Mouse (Mus musculus): ENCODE measurements around the gene Epb41l1. TPM values are rescaled to one million over a fixed set of nuclear protein-coding genes. Genes with fewer than 3 reads are reported as not detected.

Gene Epb41l1
- polyA plus RNA-seq, 1 experiment from 2014 or later, result 16.1 TPM

DNA sequence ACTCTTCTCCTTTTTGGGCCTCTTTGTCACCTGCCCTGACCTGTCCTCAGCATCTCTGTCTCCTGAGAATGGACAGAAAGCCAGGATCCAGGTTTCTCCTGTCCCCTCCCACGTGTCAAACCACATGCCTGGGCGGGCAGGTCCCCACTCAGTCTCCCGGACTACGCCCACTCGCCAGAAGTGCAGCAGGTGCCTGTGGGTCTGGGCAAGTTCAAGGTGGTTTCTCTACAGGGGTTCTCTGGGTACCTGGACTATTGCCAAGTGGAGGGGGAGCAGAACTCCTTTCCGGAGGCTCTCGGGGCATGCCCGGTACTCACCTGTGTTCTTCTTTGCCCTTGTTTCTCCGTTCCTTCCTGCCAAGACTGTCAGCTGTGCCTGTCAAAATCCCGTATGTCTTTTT is 9.1 kb downstream of the Epb41l1 start:
- Histone ChIP-seq H3K27me3 (no peaks in the 10 kb centered on the region), H3K9me3 (no peaks in the 10 kb centered on the region), H3K4me3 (no peak overlapping the region), H3K27ac (replicated peaks) (no peak overlapping the region), H3K36me3 (no peaks in the 10 kb centered on the region), H3K9ac (no peak overlapping the region), H3K4me1 (replicated peaks) (peaks cover 39% of the 10 kb centered on the region), H3K4me2 (no peak overlapping the region)
- WGBS, result 71% methylated on average over 10 of the region's 10 CpGs
- no peak for ATAC-seq (ENCODE audit: low FRiP score, low read depth)

DNA sequence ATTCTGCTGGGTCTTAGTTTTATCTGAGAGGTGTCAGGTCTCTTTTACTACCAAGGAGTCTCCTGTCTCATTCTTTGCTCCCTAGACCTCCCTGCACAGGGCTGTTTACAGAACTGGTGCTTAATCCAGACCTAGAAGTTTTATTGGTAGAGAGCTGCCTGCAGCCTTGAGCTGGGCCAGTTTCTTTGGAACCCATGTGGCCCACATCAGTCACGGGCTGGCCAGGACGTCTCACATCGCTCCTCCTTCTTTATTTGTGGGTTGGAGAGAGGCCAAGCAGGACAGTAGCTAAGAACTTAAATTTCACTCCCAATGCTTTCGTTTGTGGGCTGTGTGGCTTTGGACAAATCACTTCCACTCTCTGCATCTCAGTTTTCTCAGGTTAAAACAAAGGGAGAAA is 9.6 kb downstream of the Epb41l1 start:
- 37% methylated on average over 4 of the region's 4 CpGs for WGBS
- no peak overlapping the region for H3K4me3 ChIP-seq
- H3K27ac ChIP-seq (replicated peaks), result no peak overlapping the region
- ATAC-seq (ENCODE audit: low FRiP score, low read depth), result no peak
- no peaks in the 10 kb centered on the region for H3K27me3 ChIP-seq
- no peak overlapping the region for H3K9ac ChIP-seq
- H3K4me2 ChIP-seq, result no peak overlapping the region
- H3K36me3 ChIP-seq, result no peaks in the 10 kb centered on the region
- H3K4me1 ChIP-seq (replicated peaks), result peaks cover 35% of the 10 kb centered on the region
- no peaks in the 10 kb centered on the region for H3K9me3 ChIP-seq

DNA sequence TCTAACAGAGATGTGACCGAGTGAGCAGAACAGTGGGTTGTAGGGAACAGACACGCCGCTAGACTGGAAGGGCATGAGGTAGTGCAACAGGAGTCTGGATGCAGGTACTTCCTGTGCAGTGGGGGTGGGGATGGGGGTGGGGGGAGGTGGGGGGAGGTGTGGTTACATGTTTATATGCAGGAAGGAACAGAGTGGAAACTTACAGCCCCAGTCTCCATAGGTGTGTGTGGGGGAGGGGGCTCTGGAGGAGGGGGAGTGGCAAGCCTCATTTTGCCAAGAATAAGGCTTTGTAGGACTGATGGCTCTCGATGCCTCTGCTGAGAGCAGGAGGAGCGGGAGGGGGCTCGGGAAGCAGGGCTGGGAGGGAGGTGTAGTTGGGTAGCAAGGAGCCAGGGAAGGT is 10.7 kb downstream of the Epb41l1 start:
- WGBS, result 73% methylated on average over 6 of the region's 6 CpGs
- Histone ChIP-seq H3K9me3 (no peaks in the 10 kb centered on the region), H3K4me3 (no peak overlapping the region), H3K36me3 (no peaks in the 10 kb centered on the region), H3K4me1 (replicated peaks) (peaks cover 30% of the 10 kb centered on the region), H3K9ac (no peak overlapping the region), H3K27me3 (no peaks in the 10 kb centered on the region), H3K27ac (replicated peaks) (no peak overlapping the region), H3K4me2 (no peak overlapping the region)
- no peak for ATAC-seq (ENCODE audit: low FRiP score, low read depth)

DNA sequence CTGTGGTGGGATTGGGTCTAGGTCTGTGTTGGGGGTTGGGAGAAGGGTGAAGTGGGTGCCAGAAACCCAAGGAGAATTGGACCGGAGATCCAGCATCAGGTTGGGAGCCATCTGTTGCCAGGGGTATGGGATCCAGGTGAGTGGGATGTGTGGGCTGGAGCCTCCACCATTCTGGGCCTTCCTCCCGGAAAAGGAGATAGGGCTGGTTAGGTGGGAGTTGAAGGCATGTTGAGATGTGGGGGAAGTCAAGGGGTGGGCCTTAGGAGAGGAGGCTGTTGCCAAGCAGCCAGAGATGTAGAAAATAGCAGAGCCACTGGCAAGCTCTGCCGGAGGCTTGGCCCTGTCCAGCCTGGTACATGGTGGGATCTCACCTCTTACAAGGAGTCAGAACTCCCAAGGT is 11.4 kb downstream of the Epb41l1 start:
- Histone ChIP-seq H3K27me3 (no peaks in the 10 kb centered on the region), H3K36me3 (no peaks in the 10 kb centered on the region), H3K9ac (no peak overlapping the region), H3K4me1 (replicated peaks) (peaks cover 30% of the 10 kb centered on the region), H3K4me3 (no peak overlapping the region), H3K9me3 (no peaks in the 10 kb centered on the region), H3K4me2 (no peak overlapping the region), H3K27ac (replicated peaks) (no peak overlapping the region)
- WGBS, result 88% methylated on average over 3 of the region's 3 CpGs
- no peak for ATAC-seq (ENCODE audit: low FRiP score, low read depth)

DNA sequence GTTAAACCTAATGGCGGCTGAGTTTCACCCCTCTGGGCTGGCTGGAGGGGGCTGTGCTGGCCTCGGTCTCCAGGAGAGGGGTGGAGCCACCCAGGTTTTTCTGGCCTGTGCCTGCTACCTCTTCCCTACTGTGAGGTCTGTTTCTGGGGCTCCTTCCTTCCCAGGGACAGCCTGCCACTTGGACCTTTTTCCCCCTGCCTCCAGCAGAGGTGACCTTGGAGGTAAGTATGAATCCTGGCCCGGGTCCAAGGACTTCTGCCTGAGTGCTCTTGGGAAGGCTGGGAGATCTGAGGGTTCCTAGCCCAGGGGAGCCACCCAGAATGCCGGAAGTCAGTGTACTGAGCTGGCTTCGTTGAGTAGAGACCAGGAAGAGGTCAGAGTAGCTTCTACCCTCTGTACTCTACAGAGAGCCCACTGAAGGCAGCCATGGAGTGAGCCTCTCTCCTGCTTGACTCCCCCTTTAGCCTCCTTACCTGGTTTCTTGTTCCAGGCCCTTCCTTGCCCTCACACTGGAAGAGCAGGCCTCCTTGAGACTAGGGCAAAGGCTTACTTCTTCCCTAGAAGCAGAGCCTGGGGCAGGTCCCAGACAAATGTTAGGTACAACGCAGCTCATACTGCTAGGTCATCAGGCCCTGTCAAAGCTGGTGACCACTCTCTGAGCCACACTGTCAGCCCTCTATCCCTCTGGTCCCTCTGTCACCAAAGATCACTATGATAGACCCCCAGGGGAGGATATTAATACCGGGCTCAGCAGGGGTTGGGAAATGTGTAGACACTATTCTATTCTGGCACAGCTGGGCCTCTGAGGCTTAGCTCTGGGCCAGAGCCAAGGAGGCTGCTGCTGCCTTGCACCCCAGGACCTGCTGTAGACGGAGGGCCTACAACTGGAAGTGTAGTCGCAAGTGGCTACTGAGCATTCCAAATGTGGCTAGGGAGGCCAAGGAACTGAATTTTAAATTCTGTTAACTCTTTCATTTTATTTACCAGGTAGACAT is 12.5 kb downstream of the Epb41l1 start:
- Histone ChIP-seq H3K27ac (replicated peaks) (no peak overlapping the region; the same call in 1 of the 2 replicates), H3K4me2 (no peak overlapping the region), H3K9ac (no peak overlapping the region), H3K27me3 (no peaks in the 10 kb centered on the region), H3K9me3 (no peaks in the 10 kb centered on the region), H3K36me3 (no peaks in the 10 kb centered on the region), H3K4me3 (no peak overlapping the region), H3K4me1 (replicated peaks) (peaks cover 30% of the 10 kb centered on the region)
- ATAC-seq (ENCODE audit: low FRiP score, low read depth), result no peak
- 31% methylated on average over 9 of the region's 9 CpGs for WGBS

DNA sequence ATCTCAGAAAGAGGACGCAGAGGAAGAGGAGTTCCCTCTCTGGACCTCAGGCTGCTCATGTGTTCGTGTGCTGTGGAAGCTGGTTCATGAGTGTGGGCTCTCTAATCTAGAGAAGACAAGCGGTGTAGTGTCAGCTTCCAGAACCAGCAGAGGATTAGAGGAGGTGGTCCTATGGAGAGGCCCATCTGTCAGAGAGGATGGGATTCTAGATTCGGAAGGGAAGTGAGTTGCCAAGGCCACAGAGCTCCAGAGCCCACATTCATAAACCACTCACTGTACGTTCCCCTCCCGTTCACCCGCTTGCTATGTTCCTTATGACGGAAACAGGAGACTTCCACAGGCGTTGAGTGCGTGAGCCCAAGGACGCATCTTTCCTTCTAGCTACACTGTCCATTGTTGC is 16.9 kb downstream of the Epb41l1 start:
- 88% methylated on average over 11 of the region's 11 CpGs for WGBS
- Histone ChIP-seq H3K4me3 (no peak overlapping the region), H3K27ac (replicated peaks) (no peak overlapping the region), H3K4me2 (no peak overlapping the region), H3K4me1 (replicated peaks) (peaks cover 14% of the 10 kb centered on the region), H3K27me3 (no peaks in the 10 kb centered on the region), H3K36me3 (0 out of 2 replicates have a peak, but pooled peaks cover 8% of the 10 kb centered on the region), H3K9me3 (no peaks in the 10 kb centered on the region), H3K9ac (no peak overlapping the region)
- no peak for ATAC-seq (ENCODE audit: low FRiP score, low read depth)

DNA sequence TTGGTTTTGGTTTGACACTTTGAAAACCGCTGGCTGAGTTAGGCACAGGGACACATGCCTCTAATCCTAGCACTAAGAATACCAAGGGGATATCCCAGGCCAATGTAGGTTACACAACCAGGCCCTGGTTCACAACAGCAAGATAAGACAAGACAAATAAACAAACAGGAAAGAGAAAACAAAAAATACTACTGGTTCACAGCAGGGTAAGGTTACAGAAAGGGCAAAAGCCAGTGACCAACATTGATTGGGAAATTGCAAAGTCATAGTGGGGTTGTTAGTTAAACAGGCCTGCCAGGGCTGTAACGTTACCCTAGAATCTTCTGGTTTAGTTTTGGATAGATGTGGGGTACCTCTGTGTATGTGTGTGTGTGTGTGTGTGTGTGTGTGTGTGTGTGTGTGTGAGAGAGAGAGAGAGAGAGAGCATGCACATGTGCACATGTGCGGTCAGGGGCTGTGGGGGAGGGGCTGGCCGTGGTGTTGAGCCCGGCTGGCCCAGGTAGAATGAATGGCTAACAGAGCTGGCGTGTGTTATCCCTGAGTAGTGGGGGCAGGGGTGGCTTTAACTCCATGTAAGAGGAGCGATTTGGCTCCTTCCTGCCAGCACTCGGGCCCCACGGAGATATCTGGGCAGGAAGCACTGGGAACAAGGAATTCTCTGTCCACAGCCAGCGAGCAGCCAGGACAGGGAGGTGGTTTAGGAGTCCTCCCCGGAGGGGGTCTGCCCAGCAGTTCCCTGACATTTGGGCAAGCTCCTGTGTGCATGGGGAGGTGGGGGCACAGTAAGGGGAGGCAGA is 19.2 kb downstream of the Epb41l1 start:
- Histone ChIP-seq H3K27me3 (no peaks in the 10 kb centered on the region), H3K9me3 (no peaks in the 10 kb centered on the region), H3K4me1 (replicated peaks) (no peaks in the 10 kb centered on the region), H3K27ac (replicated peaks) (no peak overlapping the region), H3K9ac (no peak overlapping the region), H3K4me2 (no peak overlapping the region), H3K36me3 (peaks cover 8% of the 10 kb centered on the region), H3K4me3 (no peak overlapping the region)
- WGBS, result 46% methylated on average over 11 of the region's 11 CpGs
- ATAC-seq (ENCODE audit: low FRiP score, low read depth), result peak; percentile 42; the same call in 1 of the 2 replicates

DNA sequence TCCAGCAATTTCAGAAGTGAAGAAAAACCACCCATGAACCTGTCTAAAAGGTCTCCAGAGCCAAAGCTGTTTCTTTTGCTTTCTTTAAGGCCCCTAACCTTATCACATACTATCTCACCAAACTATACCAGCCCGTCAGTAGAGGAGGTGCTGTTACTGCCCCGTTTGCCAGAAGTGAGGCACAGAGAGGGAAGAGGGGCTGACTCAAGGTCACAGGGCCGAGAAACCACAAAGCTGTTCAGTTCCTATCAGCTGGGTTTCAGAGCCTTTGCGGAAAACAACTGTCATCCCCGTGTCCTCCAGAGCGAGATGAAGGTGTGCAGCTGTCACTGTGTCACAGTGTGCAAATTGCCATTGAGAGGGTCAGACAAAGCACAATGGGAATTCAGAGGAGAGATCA is 21.2 kb downstream of the Epb41l1 start:
- H3K9me3 ChIP-seq, result no peaks in the 10 kb centered on the region
- no peak overlapping the region for H3K27ac ChIP-seq (replicated peaks)
- H3K36me3 ChIP-seq, result peaks cover 19% of the 10 kb centered on the region
- H3K4me1 ChIP-seq (replicated peaks), result no peaks in the 10 kb centered on the region
- no peak overlapping the region for H3K9ac ChIP-seq
- WGBS, result 47% methylated on average over 6 of the region's 6 CpGs
- H3K4me3 ChIP-seq, result no peak overlapping the region
- no peak for ATAC-seq (ENCODE audit: low FRiP score, low read depth)
- no peak overlapping the region for H3K4me2 ChIP-seq
- H3K27me3 ChIP-seq, result no peaks in the 10 kb centered on the region

DNA sequence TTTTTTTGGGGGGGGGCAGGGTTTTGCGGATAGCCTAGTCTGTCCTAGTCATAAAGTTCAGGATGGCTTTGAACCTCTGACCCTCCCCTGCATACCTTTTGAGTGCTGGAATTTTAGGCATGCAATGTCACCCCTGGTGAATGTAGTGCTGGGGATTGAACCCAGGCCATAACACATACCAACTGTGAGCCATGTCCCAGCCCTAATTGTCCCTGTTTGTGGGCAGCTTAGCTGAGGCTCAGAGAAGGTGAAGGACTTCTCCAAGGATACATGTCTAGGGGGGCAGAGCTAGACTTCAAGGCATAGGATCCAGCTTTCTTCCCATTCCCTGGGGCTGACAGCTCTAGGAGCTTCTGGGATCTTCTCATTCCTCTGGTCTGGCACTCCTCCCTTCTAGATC is 22.6 kb downstream of the Epb41l1 start:
- no peak overlapping the region for H3K4me2 ChIP-seq
- H3K4me3 ChIP-seq, result no peak overlapping the region
- no peaks in the 10 kb centered on the region for H3K9me3 ChIP-seq
- no peak for ATAC-seq (ENCODE audit: low FRiP score, low read depth)
- H3K27me3 ChIP-seq, result no peaks in the 10 kb centered on the region
- H3K36me3 ChIP-seq, result peaks cover 19% of the 10 kb centered on the region
- no peak overlapping the region for H3K27ac ChIP-seq (replicated peaks)
- 71% methylated on average over 1 of the region's 1 CpGs for WGBS
- H3K9ac ChIP-seq, result no peak overlapping the region
- H3K4me1 ChIP-seq (replicated peaks), result no peaks in the 10 kb centered on the region

DNA sequence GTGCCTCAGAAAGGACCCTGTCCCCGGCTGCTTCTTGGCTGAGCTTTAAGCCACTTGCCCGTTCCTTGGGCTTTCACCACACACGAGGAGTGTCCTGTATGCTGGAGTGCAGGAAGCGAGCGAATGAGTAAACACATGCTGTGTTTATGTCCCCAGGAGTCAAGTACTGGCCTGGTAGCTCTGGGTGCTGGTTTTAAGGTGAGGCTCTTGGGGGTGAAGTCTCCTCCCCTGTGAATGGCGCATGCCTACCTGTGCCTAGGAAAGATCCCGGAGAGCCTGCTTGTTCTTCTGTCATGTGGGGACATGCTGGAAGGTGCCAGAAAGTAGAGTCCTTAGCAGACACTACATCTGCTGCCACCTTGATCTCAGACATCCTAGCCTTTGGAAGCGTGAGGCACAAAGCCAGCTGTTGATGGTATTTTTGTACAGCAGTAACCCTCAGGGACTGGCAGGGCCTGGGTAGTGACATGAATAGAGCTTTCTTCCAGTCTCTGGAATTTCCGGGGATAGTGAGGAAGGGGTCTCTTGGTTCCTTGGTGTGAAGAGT is 25.9 kb downstream of the Epb41l1 start:
- H3K36me3 ChIP-seq, result peaks cover 11% of the 10 kb centered on the region
- H3K4me2 ChIP-seq, result no peak overlapping the region
- WGBS, result 90% methylated on average over 9 of the region's 9 CpGs
- H3K9ac ChIP-seq, result no peak overlapping the region
- no peak overlapping the region for H3K27ac ChIP-seq (replicated peaks)
- H3K27me3 ChIP-seq, result no peaks in the 10 kb centered on the region
- no peak for ATAC-seq (ENCODE audit: low FRiP score, low read depth)
- no peaks in the 10 kb centered on the region for H3K9me3 ChIP-seq
- H3K4me1 ChIP-seq (replicated peaks), result no peaks in the 10 kb centered on the region
- no peak overlapping the region for H3K4me3 ChIP-seq

DNA sequence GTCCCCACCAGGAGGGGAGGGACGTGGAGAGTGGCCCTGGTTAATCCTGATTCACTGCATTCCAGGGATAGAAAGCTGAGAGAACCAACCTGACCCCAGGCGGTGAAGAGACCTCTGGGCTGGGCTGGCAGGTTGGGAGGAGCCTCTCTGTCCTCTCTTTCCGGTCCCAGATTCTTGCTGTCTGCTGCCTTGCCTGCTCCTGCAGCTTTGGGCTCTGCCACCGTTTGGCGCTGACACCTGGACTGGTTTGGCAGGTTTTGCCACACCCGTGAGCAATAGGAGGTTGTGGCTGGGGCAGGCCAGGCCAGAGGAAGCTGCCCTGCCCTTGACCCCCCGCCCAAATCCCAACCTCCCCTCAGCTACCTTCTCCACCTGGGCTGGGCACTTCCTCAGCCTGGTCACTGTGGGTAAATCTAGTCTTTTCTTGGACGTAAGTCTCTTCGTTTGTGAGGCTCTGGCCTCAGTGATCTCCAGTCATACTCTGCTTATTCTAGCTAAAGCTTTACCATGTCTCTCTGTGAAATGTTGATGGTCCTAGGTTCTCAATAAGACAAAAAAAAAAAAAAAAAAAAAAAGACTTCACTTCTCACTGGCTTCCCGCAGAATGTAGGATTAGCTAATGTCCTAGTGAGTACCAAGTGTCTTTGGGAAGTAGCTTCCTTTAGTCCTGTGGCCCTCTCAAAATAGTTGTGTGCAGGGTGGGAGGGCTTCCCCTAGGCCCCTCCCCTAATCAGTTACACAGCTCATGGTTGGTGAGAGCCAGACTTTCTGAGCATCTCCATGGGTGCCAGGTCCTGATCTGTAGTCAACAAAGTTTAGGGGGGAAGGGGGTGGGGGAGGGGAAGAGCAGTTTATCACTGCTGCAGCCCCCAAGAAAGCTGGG is 26.9 kb downstream of the Epb41l1 start:
- Histone ChIP-seq H3K27me3 (no peaks in the 10 kb centered on the region), H3K36me3 (peaks cover 11% of the 10 kb centered on the region), H3K9ac (no peak overlapping the region), H3K27ac (replicated peaks) (no peak overlapping the region), H3K9me3 (no peaks in the 10 kb centered on the region), H3K4me1 (replicated peaks) (no peaks in the 10 kb centered on the region), H3K4me3 (no peak overlapping the region), H3K4me2 (no peak overlapping the region)
- ATAC-seq (ENCODE audit: low FRiP score, low read depth), result no peak
- WGBS, result 24% methylated on average over 10 of the region's 10 CpGs
